Mouse (Mus musculus): ENCODE results near the gene Dnm2.

- TF ChIP-seq POLR2A (IDR thresholded peaks at IDR 0.05; ENCODE audit: insufficient read depth, low read length) (no peak), CTCF (IDR thresholded peaks at IDR 0.05; ENCODE audit: low read depth, low read length) (no peak)
These were observed 28.3 kb downstream of the Dnm2 start for GRCm38 (mm10) chr9:21453003-21453402.
